Mouse (Mus musculus) T-helper 1 cell (primary cell): Measurements from ENCODE around the gene Ppie.
"Not testable (repeated sequence)": the region's sequence is repeated elsewhere in the genome, so short reads cannot be mapped to it uniquely, and the experiment has no call there.

Experiments
- in situ Hi-C: fragments of 300-600 bp; cut with MboI, MseI; formaldehyde crosslinking; loops from one replicate; pipeline ENCODE4 v1.15.1; 2025; ENCODE audit warnings: high pct_unique_total_duplicates

Ppie gene

DNA sequence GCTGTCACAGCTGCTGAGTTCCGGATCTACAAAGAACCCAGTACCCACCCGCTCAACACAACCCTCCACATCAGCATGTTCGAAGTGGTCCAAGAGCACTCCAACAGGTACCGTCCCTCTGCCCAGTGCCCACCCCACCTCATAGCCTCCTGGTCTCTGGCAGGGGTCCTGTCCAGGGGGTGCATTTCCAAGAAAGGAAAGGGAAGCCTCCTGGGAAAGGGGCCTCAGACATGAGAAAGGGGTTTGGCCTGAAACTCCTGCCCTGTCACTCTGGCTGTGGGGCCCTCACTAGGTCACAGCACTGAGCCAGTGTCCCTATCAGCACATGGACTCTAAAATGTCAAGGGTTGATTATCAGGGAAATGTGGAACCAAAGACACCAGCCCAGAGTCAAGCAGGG lies 25.1 kb downstream of the Ppie start:
- in situ Hi-C loops = loop anchor here (5.0 kb wide), 1 partner anchor 208 kb away; the partner anchor contains the start of gene Oxct2a

DNA sequence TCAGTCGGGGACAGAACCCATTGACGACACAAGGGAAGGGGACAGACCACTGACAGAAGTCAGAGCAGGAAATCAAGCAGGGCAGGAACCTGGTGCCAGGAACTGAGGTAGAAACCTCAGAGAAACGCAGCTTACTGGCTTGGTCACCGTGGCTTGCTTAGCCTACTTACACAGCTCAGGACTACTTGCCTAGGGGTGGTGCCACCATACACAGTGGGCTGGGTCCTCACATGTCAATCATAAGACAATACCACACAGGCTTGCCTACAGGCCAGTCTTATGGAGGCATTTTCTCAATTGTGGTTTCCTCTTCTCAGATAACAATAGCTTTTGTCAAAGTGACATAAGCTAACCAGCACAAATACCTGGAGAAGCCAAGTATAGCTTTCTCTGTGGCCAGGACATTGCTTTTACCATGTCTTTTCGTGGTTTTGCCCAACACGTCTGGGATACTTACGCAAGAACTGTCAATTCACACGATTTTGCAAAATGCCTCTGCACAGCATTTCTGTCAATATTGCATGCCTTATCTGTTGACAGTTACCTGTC lies 27.5 kb downstream of the Ppie start:
- in situ Hi-C loops = no loop called here

DNA sequence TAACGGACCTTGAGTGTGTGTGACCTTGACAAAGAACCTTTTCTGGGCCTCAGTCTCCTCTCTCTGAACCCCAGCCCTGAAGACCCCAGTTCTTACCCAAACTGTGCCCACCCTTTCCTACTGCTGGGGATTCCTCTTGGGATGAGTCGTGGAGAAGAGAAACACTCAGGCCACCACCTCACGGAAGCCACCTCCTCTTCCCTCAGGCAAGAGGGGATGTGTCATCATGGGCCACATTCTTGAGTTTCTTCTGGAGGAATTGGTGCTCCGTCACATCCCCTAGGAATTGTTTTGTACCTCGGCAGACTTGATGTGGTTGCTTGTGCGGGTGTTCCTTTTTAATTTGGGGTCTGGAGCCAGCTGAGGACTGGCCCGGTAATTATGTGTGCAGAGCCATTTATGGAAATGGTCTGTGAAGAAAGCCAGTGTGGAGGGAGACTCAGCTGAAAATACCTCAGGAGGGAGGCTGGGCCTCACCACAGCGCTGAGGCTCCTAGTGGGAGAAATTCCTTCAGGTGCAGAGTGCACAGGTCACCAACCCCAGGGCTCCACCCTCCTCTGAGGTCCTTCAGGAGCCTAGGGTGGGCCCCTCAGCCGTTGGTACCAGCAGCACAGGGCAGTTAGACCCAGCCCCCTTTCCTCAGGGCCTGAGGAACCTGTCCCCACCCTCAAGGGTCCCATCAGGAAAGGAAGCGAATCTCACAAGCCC lies 28.3 kb downstream of the Ppie start:
- in situ Hi-C loops = not testable (repeated sequence)

DNA sequence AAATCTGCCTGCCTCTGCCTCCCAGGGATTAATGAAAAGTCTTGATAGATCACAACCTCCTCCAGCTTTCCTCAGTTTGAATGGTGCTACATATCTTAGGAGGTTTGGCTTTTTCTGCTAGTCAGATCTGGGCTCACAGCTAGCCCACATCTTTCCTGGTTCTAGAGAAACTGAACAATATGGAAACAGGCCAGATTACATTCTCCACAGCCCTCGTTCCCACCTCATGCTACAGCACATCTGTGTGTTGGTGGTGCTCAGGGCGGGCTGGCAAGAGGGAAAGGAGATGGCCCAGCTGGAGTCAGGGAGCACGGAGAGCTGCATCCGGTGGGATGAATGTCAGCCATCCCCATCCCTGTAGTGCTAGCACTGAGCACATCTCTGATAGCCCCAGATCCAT lies 29.0 kb downstream of the Ppie start:
- in situ Hi-C loops = no loop called here

DNA sequence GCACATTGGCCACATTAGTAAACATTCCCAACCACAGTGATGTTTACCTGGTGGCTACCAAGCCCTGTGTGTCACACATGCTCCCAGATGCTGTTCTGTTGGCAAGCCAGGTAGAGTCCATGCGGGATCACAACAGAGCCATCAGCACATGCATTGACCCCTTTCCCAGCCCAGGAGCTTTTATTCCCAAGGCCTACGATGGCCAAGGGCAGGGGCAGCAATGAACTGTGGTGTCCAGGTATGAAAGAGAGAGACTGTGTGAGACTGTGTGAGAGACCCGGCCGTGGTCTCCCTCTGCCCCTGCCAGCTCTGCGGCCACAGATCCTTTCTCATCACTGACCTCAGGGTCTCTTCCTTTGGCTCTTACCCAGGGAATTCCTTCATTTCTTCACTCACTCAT lies 31.7 kb downstream of the Ppie start:
- in situ Hi-C loops = no loop called here

DNA sequence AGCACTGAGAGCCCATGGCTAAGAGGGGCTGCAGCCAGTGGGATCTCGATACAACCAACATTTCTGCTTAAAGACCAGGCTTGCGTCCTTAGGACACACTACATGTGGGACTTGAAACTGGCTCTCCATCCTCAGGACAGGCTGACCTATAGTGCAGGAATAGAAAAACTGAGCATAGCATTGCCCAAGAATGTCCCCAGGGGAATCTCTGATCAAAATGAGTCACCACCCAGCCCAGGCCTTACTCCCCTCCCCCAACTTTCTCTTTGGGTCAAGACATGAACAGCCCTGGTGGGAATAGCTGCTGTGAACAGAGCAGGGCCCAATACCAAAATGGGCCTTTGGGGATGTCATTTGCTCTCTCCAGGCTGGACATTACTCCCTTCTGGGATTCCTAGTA lies 32.9 kb downstream of the Ppie start:
- in situ Hi-C loops = no loop called here

DNA sequence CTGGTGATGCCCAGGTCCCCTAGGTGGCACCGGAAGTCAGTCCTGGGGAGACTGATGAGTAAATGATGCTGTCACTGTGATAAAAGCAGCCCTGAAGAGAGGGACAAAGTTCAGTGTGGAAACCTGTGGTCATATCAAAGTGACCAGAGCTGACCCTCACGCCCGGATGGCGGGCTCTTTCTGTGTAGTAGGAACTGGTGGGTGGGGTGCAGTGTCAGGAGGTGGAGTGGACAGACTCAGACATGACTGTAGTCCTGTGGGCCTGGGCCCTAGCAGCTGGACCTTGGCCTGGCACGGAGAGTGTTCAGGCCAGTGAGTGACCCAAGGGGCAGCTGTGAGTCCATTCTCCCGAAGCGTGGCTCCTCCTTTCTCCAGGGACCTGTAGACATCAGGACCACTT lies 33.8 kb downstream of the Ppie start:
- in situ Hi-C loops = not testable (repeated sequence)

DNA sequence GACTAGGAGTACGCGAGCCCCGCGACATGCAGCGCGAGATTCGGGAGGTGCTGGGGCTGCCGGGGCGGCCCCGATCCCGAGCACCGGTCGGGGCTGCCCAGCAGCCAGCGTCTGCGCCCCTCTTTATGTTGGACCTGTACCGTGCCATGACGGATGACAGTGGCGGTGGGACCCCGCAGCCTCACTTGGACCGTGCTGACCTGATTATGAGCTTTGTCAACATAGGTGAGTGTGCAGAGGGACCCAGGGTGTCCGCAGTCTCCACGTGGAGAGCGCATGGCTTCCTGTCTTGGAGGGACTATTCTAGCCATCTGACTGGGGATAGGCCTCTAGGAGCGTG lies 34.3 kb downstream of the Ppie start:
- in situ Hi-C loops = no loop called here

DNA sequence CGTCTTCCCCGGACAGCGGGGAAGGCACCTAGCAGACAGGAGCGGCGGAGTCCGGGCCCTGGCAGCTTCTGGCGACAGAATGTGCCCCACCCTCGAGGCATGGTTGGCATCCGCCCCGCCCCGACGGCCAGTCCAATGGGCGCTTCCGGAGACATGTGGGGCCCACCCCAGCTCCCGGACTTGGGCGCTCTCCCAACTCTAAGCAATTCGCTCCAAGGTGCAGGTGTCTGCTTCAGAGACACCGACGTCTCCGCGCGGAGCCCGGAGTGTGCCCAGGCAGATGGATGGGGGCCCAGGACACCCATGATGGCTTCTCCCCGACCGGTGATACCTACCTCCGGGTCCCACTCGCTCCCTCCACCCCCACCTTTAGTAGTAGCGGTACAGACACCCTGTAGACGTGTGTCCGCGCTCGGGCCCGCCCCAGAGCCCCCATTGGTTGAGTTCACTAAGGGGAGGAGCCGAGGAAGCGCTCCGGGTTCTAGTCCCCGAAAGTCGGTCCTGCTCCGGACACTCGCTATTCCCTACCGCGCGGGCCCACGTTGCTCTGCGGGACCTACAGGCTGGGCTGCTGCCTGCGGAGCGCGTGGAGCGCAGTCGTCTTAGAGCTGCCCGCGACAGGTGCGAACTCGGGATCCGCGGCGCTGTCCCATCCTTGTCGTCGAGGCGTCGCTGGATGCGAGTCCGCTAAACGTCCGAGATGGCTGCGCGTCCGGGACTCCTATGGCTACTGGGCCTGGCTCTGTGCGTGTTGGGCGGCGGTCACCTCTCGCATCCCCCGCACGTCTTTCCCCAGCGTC lies 34.9 kb downstream of the Ppie start, which contains the start of gene Bmp8b:
Gene Bmp8b (plus strand): TSS at position 515 of the 800 bp plus-strand sequence.
- in situ Hi-C loops = no loop called here

DNA sequence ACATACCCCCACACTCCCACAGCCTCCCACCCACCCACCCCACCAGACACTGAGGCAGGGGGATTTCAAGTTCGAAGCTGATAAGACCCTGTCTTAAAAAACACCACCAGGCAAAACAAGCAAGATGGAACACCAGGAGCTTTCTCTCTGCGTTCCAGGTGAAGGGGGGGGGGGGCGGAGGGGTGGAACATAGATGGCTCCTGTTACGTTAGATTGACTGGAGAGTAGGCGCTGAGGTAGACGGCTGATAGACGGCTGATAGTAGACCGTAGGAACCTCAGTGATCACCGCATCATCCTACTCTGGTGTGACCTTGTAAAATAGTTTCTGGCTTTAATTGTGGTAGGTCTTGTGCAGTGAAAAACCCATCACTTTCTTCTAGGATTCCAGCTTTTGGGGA lies 45.9 kb downstream of the Ppie start:
- in situ Hi-C loops = loop anchor here (25.0 kb wide), 1 partner anchor 1882 kb away; the partner anchor contains the start of gene Rlf

DNA sequence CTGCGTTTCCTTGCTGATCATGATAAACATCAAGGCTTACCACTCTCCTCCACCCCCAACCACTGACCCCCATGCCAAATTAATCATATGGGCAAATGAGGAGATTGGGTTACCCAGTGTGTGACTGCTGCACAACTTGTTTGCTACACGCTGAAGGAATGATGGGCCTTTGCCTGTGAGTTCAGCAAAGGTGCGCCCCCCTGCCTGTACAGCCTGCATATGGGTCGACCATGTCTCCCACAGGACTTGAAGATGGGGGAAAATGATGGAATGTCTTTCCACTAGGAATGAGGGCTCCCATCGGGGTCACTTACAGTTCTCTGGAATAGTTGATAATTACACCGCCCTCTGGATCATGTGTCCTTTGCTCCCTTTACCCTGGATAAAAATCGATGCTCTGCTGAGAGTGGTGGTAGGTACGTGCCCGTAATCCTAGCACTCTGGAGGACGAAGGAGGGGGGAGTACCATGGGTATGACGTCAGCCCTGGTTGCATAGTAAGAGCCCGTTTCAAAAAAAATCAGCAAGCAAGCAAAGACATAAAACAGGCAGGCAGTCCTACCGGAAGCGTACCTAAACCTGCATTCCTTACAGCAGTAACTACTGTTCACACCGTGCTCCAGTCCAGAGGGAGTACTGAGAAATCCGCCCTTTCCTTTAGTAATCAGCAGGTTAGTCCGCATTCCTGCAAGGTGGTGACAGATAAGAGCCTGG lies 46.5 kb downstream of the Ppie start:
- in situ Hi-C loops = loop anchor here (25.0 kb wide), 1 partner anchor 1881 kb away; the partner anchor contains the start of gene Rlf

DNA sequence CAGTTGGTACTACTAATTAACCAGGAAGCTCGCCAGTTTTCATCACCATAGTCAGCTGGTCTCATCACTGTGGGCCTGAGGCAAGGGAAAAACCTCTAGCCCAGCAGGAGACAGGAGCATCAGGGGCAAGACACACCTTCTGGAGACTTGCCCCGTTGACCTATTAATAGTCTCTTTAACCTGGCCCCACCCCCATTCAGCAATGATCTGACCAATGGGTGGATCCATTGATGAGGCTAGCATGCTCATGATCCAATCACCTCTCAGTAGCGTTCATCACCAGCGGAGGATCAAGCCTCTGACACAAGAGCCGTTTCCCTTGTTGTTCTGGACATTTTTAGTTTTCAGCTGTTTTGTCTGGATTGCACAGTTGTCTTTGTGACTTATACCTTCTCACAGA lies 47.1 kb downstream of the Ppie start:
- in situ Hi-C loops = loop anchor here (25.0 kb wide), 1 partner anchor 1880 kb away; the partner anchor contains the start of gene Rlf

DNA sequence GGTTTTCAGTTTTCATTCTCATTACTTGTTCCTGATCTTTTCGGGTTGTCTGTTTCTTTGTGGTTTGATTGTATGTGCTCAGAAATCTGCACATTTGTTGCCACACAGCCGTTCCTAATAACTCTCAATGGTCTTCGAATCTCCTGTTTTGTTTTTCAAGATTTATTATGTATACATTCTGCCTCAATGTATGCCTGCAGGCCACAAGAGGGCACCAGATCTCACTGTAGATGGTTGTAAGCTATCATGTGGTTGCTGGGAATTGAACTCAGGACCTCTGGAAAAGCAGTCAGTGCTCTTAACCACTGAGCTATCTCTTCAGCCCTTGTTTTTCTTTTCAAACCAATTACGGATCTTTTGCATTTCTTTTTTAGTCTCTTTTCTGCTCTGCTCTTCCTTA lies 53.4 kb downstream of the Ppie start:
- in situ Hi-C loops = loop anchor here (10.0 to 25.0 kb wide), 2 partner anchors 282 to 1874 kb away; partner anchors contain the start of gene Rlf

DNA sequence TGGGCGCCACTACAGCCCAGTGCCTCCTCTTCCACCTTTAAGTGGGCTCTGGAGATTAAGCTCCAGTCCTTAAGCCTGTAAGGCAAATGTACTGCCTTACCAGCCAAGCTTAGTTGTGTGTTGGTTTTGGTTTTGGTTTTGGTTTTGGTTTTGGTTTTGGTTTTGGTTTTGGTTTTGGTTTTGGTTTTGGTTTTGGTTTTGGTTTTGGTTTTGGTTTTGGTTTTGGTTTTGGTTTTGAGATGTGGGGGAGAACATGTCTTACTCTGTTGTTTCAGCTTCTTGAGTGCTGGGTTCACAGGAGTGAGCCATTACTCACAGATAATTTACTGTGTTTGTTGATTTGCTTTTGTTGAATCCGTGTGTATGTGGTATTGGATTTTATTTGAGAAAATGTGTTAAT lies 54.5 kb downstream of the Ppie start:
- in situ Hi-C loops = loop anchor here (10.0 to 25.0 kb wide), 2 partner anchors 280 to 1873 kb away; partner anchors contain the start of gene Rlf

DNA sequence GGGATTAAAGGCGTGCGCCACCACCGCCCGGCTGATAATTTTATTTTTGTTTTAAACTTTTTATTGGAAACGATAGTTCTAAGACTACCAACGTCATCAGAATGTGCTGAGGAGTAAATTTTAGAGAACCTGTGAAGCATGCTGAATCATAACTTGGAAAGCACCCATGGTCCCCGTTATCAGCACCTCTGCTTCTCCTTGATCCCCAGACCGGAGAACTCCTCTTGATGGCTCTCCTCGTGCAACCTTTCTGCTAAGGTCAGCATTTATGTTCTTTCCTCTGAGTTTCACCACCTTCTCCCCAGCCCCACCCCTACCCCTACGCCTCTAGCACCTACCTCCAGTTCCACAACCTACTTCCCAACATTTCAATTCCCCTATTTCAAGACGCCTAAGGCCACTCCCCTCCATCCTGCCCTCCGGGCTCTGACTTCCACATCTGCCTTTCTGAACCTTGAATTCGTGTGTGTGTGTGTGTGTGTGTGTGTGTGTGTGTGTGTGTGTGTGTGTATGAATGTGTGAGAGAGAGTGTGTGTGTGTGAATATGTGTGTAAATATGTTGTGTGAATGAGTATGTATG lies 56.3 kb downstream of the Ppie start:
- in situ Hi-C loops = loop anchor here (5.0 to 25.0 kb wide), 4 partner anchors 81 to 1871 kb away; partner anchors contain the start of gene Rlf

DNA sequence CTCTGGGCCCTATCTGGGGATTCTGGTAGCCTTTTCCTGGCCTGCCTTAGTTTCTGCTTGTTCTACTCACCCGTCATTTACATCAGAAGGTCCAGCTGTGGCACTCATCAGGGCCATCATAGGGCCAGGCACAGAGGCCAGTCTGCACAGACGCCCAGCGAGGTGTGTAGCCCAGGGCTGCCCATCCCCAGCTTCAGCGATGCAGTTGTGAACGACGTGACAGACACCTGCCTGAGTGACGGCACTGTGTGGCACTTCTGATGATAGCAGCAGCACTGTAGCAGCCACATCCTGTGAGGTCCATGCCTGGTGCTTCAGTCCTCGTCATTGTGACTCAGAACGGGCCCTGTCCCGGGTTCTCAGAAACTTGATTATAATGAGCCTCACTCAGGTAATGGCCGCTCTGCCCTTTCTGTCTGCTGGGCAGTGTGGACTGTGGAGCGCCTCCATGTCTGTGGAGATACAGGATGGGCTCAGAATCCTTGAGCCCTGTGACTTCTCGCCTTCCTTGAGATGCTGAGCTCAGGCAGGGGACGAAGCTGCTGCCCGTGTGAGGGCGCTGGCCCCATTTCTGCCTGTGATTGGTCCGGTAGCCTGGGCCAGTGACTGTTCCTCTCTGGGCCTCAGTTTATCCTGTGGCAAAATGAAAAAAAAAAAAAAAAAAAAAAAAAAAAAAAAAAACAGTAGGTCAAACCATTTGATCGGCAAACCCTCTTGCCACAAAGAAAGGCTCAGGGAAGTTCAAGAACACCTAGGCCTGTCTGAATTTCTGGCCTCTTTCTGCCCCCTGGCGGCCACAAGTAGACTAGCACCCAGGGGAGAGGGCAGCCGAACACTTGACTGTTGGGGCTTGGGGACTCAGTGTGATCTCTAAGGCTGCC lies 57.2 kb downstream of the Ppie start:
- in situ Hi-C loops = loop anchor here (5.0 to 25.0 kb wide), 4 partner anchors 80 to 1870 kb away; partner anchors contain the start of gene Rlf

DNA sequence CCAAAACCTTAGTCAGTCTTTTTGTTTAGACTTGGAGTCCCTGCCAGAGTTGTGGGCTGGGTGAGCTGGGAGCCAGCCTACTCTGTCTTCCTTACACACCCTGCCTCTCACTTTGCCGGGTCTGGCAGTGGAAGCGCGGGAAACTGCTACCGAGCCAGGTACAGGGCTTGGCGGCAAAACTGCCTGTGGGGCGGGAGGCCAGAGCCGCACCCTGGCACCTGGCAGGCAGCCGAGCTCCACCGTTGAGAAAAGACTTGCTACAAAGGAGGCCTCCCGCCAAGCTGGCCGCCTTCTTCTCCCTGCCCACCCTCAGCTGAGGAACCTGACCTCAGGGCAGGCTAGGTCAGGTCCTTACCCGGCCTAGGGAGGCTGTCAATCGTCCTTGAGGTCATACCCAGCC lies 59.0 kb downstream of the Ppie start:
- in situ Hi-C loops = loop anchor here (5.0 to 25.0 kb wide), 4 partner anchors 78 to 1868 kb away; partner anchors contain the start of gene Rlf

DNA sequence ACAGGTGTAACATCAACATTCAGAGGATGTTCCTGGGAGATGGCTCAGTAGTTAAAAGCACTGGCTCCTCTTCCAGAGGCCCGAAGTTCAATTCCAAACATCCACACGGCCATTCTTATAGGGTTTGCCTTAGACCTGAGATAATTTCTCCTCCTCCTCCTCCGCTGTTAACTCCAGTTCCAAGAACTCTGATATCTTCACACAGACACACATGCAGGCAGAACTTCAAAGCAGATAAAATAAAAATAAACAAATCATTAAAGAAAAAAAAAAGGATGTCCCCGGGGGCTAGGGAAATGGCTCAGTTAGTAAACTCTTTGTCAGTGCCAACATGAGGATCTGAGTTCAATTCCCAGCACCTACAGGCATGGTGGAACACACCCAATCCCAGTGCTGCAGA lies 61.5 kb downstream of the Ppie start:
- in situ Hi-C loops = loop anchor here (25.0 kb wide), 1 partner anchor 1866 kb away; the partner anchor contains the start of gene Rlf
